Mouse (Mus musculus) erythroblast, embryonic 14.5 days (primary cell): ENCODE data around the gene Slc5a10.

ENCODE experiments used
- GATA1 ChIP-seq: IDR thresholded peaks from 2 replicates; pipeline ENCODE4 v1.6.1; 2012; ENCODE audit warnings: low read length, inconsistent platforms, mixed read lengths
- TAL1 ChIP-seq: IDR thresholded peaks from 3 replicates; pipeline ENCODE4 v1.6.1; 2012; ENCODE audit warnings: low read length, inconsistent platforms, mixed read lengths

DNA sequence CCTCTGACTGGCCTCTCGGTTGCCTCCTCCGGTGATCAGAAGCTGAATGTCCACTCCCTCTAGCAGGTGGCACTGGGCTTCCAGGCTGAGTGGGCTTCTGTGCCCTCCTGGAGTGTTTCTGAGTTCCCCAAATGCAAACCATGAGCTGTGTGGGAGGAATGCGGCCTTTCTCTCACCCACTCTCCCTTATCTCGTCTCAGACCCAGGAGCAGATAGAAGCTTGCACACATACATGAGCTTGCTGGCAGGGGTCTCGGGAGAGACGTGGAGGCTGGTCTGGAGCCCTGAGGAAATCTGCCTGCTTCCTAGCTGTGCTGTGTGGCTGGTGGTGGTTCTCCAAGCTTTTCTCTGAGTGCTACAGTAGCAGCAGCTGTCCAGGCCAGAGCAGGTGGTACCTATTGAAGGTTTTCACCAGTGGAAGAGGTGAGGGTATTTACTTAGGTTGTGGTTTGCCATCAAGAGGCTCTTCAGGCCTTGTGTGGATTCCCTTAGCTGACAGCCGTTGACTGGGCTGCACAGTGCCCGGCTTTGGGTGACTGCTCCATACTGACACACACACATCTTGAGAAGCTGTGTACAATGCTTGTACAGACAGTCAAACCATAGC lies 35.4 kb downstream of the Slc5a10 start:
- TF ChIP-seq GATA1 (no peak), TAL1 (no peak)
